Mouse (Mus musculus): ENCODE results near the gene Rab40c. TPM values are rescaled to one million over a fixed set of nuclear protein-coding genes. Genes with fewer than 3 reads are reported as not detected.
A peak's percentile ranks its signal among the peaks of the same experiment; 100 is the strongest.
"Not testable (repeated sequence)": the region's sequence is repeated elsewhere in the genome, so short reads cannot be mapped to it uniquely, and the experiment has no call there.

Gene Rab40c
- polyA plus RNA-seq, 2 experiments: 3.4 to 6.4 TPM

- H3K27ac ChIP-seq: peak within 1 kb of the TSS; percentile 86
- H3K36me3 ChIP-seq (replicated peaks; ENCODE audit: control insufficient read depth, insufficient read depth, low read depth): peaks cover 3% of the 10 kb centered on the region; the same call in 1 of the 2 replicates
- under 1% methylated on average over 25 of the region's 25 CpGs for WGBS (ENCODE audit: insufficient replicate concordance)
- H3K4me3 ChIP-seq (ENCODE audit: insufficient read depth in 1 of 2, low read depth in 2 of 2, low read length in 2 of 2): peak within 1 kb of the TSS; percentile 91 to 93
- TF ChIP-seq EP300 (IDR thresholded peaks at IDR 0.05; ENCODE audit: low read depth) (no peak), CTCF (IDR thresholded peaks at IDR 0.05; ENCODE audit: low read depth) (0 out of 2 replicates have a peak, but pooled peaks have one; percentile 39)
- ATAC-seq (ENCODE audit: insufficient read depth) (peak; percentile 79), DNase-seq (ENCODE audit: low read depth in 3 of 3, low spot score in 3 of 3) (peak; percentile 77)
- H3K9ac ChIP-seq (replicated peaks): peak within 1 kb of the TSS; percentile 75
- peak within 1 kb of the TSS; percentile 94 for H3K4me2 ChIP-seq (ENCODE audit: low read depth)
- H3K4me1 ChIP-seq (replicated peaks; ENCODE audit: control insufficient read depth in 2 of 2, insufficient read depth in 2 of 2, low read length in 1 of 2): peaks cover 4 to 13% of the 10 kb centered on the region in 2 experiments
- no peaks in the 10 kb centered on the region for H3K9me3 ChIP-seq (ENCODE audit: control insufficient read depth, low read length)
- H3K27me3 ChIP-seq (ENCODE audit: control insufficient read depth, insufficient read depth, low read length): no peaks in the 10 kb centered on the region
Observed at GRCm38 (mm10) chr17:25874721-25875170, 44.8 kb downstream of the Rab40c start, which contains the start of gene Mettl26. Gene Mettl26, plus strand, starts transcription at chr17:25875074.

- TF ChIP-seq CTCF (IDR thresholded peaks at IDR 0.05; ENCODE audit: low read depth): no peak
- Histone ChIP-seq H3K4me1 (replicated peaks; ENCODE audit: control insufficient read depth in 2 of 2, insufficient read depth in 2 of 2, low read length in 1 of 2) (peaks cover 4 to 13% of the 10 kb centered on the region in 2 experiments), H3K36me3 (replicated peaks; ENCODE audit: control insufficient read depth, insufficient read depth, low read depth) (peaks cover 3% of the 10 kb centered on the region; the same call in 1 of the 2 replicates), H3K9ac (replicated peaks) (peak overlapping the region; percentile 56), H3K9me3 (ENCODE audit: control insufficient read depth, low read length) (no peaks in the 10 kb centered on the region), H3K4me2 (ENCODE audit: low read depth) (peak overlapping the region; percentile 94), H3K4me3 (ENCODE audit: insufficient read depth in 1 of 2, low read depth in 2 of 2, low read length in 2 of 2) (peak overlapping the region; percentile 91 to 93), H3K27ac (peak overlapping the region; percentile 56), H3K27me3 (ENCODE audit: control insufficient read depth, insufficient read depth, low read length) (no peaks in the 10 kb centered on the region)
- 9% methylated on average over 14 of the region's 14 CpGs for WGBS (ENCODE audit: insufficient replicate concordance)
- no peak for ATAC-seq (ENCODE audit: insufficient read depth)
- no peak for DNase-seq (ENCODE audit: low read depth in 3 of 3, low spot score in 3 of 3)
Observed at GRCm38 (mm10) chr17:25874148-25874720, 45.3 kb downstream of the Rab40c start.

GRCm38 (mm10) chr17:25873405-25874147, 46.0 kb downstream of the Rab40c start:
- 66% methylated on average over 11 of the region's 11 CpGs for WGBS (ENCODE audit: insufficient replicate concordance)
- Histone ChIP-seq H3K9ac (replicated peaks) (no peak overlapping the region; the same call in 1 of the 2 replicates), H3K27ac (no peak overlapping the region), H3K27me3 (ENCODE audit: control insufficient read depth, insufficient read depth, low read length) (no peaks in the 10 kb centered on the region), H3K4me3 (ENCODE audit: insufficient read depth in 1 of 2, low read depth in 2 of 2, low read length in 2 of 2) (peak overlapping the region; percentile 91 to 93; a peak in 3 of 4 replicates), H3K4me1 (replicated peaks; ENCODE audit: control insufficient read depth in 2 of 2, insufficient read depth in 2 of 2, low read length in 1 of 2) (peaks cover 4 to 16% of the 10 kb centered on the region in 2 experiments), H3K36me3 (replicated peaks; ENCODE audit: control insufficient read depth, insufficient read depth, low read depth) (peaks cover 3% of the 10 kb centered on the region; the same call in 1 of the 2 replicates), H3K9me3 (ENCODE audit: control insufficient read depth, low read length) (no peaks in the 10 kb centered on the region), H3K4me2 (ENCODE audit: low read depth) (peak overlapping the region; percentile 94)
- TF ChIP-seq EP300 (IDR thresholded peaks at IDR 0.05; ENCODE audit: low read depth) (no peak), CTCF (IDR thresholded peaks at IDR 0.05; ENCODE audit: low read depth) (no peak)
- DNase-seq (ENCODE audit: low read depth in 3 of 3, low spot score in 3 of 3) (no peak), ATAC-seq (ENCODE audit: insufficient read depth) (no peak)

GRCm38 (mm10) chr17:25872676-25873075, 46.9 kb downstream of the Rab40c start:
- Histone ChIP-seq H3K4me2 (ENCODE audit: low read depth) (no peak overlapping the region), H3K27ac (no peak overlapping the region), H3K36me3 (replicated peaks; ENCODE audit: control insufficient read depth, insufficient read depth, low read depth) (peaks cover under 1% of the 10 kb centered on the region; the same call in 1 of the 2 replicates), H3K9me3 (ENCODE audit: control insufficient read depth, low read length) (no peaks in the 10 kb centered on the region), H3K4me3 (ENCODE audit: insufficient read depth in 1 of 2, low read depth in 2 of 2, low read length in 2 of 2) (no peak overlapping the region), H3K27me3 (ENCODE audit: control insufficient read depth, insufficient read depth, low read length) (no peaks in the 10 kb centered on the region), H3K4me1 (replicated peaks; ENCODE audit: control insufficient read depth in 2 of 2, insufficient read depth in 2 of 2, low read length in 1 of 2) (peaks cover 4 to 20% of the 10 kb centered on the region in 2 experiments), H3K9ac (replicated peaks) (no peak overlapping the region)
- TF ChIP-seq CTCF (IDR thresholded peaks at IDR 0.05; ENCODE audit: low read depth) (no peak), EP300 (IDR thresholded peaks at IDR 0.05; ENCODE audit: low read depth) (no peak)
- 68% methylated on average over 3 of the region's 3 CpGs for WGBS (ENCODE audit: insufficient replicate concordance)
- ATAC-seq (ENCODE audit: insufficient read depth): no peak
- no peak for DNase-seq (ENCODE audit: low read depth in 3 of 3, low spot score in 3 of 3)

- not testable (repeated sequence) for H3K36me3 ChIP-seq (replicated peaks; ENCODE audit: control insufficient read depth, insufficient read depth, low read depth); ATAC-seq (ENCODE audit: insufficient read depth); H3K4me2 ChIP-seq (ENCODE audit: low read depth); H3K27me3 ChIP-seq (ENCODE audit: control insufficient read depth, insufficient read depth, low read length); H3K27ac ChIP-seq; H3K9me3 ChIP-seq (ENCODE audit: control insufficient read depth, low read length); H3K9ac ChIP-seq (replicated peaks); DNase-seq (ENCODE audit: low read depth in 3 of 3, low spot score in 3 of 3); H3K4me3 ChIP-seq (ENCODE audit: insufficient read depth in 1 of 2, low read depth in 2 of 2, low read length in 2 of 2)
- peaks cover 4 to 24% of the 10 kb centered on the region in 2 experiments for H3K4me1 ChIP-seq (replicated peaks; ENCODE audit: control insufficient read depth in 2 of 2, insufficient read depth in 2 of 2, low read length in 1 of 2)
Observed at GRCm38 (mm10) chr17:25871566-25871965, 48.0 kb downstream of the Rab40c start.
